In the genomic region with DNA sequence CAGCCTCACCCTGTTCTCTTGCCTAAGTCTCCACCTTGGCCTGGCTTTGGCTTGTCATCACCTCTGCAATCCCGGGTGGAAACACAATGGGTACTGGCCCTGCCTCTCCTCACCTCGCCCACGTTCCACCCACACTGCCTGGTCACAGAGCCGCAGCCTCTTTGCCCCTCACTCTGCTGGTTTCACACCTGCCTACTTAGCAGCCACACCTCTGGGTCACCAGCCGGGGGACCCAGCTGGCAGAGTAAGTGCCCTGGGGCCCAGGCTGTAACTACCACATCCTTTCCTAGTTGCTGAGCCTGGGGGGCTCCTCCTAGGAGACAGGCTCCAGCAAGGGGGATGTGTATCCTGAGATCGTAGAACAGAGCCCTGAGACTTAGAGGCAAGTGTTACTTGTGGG, we compare ENCODE assay signal across 21 mouse cellular contexts. TPM values are rescaled to one million over a fixed set of nuclear protein-coding genes. Genes with fewer than 3 reads are reported as not detected.
DNase-seq lines count a peak whose midpoint lies in the region; ATAC-seq and TF ChIP-seq lines count a peak whose summit lies in the region.
"Had no signal": no experiment of that assay in that cellular context is flagged by ENCODE, and none has a peak within 500 bp of the region (broad histone marks: within the 10 kb centered on the region; RNA-seq: fewer than 3 reads in every experiment).

No protein-coding gene starts in this region.

- DNase-seq in liver, postnatal 0 days, result no peak
- no peak for DNase-seq in liver, embryonic 13.5 days
- DNase-seq in thymus, adult 18-20 months, result peak; percentile 37 to 63
- DNase-seq in ovary, postnatal 36 days (ENCODE audit: low spot score), result no peak
- DNase-seq in MN1 (ENCODE audit: low spot score), result no peak
- DNase-seq: cerebellum, adult 18-20 months; gastrocnemius, postnatal 36 days; kidney, adult 18-20 months; layer of hippocampus, adult 9-11 months; lung, adult 18-20 months; lung, postnatal 4 days had no signal

- ATAC-seq in liver, embryonic 12.5 days, result no peak
- ATAC-seq in liver, postnatal 0 days, result no peak
- no peak for ATAC-seq in liver, embryonic 13.5 days (ENCODE audit: low read depth)
- no peak for ATAC-seq in megakaryocyte-erythroid progenitor cell, adult 5-6 weeks (replicated peaks; ENCODE audit: low FRiP score, low TSS enrichment, poor library complexity, severe bottlenecking)
- ATAC-seq: hindbrain, embryonic 16.5 days; midbrain, embryonic 15.5 days; Patski had no signal

- peaks cover 3% of the 10 kb centered on the region; the same call in 1 of the 2 replicates for H3K27me3 ChIP-seq in liver, embryonic 12.5 days (replicated peaks)
- H3K27me3 ChIP-seq in liver, postnatal 0 days (ENCODE audit: insufficient read depth, low read length), result no peaks in the 10 kb centered on the region
- peaks cover 2% of the 10 kb centered on the region; the same call in 1 of the 2 replicates for H3K27me3 ChIP-seq in liver, embryonic 13.5 days
- H3K27me3 ChIP-seq: midbrain, embryonic 15.5 days; Patski had no signal

- peak overlapping the region; percentile 84 for H3K27ac ChIP-seq in liver, embryonic 12.5 days
- no peak overlapping the region for H3K27ac ChIP-seq in liver, postnatal 0 days (ENCODE audit: low read depth)
- H3K27ac ChIP-seq in liver, embryonic 13.5 days, result peak overlapping the region; percentile 94
- H3K27ac ChIP-seq: forebrain, embryonic 10.5 days; midbrain, embryonic 15.5 days had no signal

- WGBS in liver, embryonic 12.5 days (ENCODE audit: insufficient replicate concordance), result 76% methylated on average over 6 of the region's 6 CpGs
- 83% methylated on average over 6 of the region's 6 CpGs for WGBS in liver, postnatal 0 days (ENCODE audit: insufficient replicate concordance)
- WGBS in liver, embryonic 13.5 days (ENCODE audit: insufficient replicate concordance), result 84% methylated on average over 6 of the region's 6 CpGs

- peaks cover 98% of the 10 kb centered on the region for H3K4me1 ChIP-seq in liver, embryonic 12.5 days
- H3K4me1 ChIP-seq in liver, postnatal 0 days (ENCODE audit: insufficient read depth), result peaks cover 21% of the 10 kb centered on the region
- H3K4me1 ChIP-seq in liver, embryonic 13.5 days (replicated peaks), result peaks cover 100% of the 10 kb centered on the region
- H3K4me1 ChIP-seq: midbrain, embryonic 15.5 days had no signal

- H3K9me3 ChIP-seq in liver, embryonic 12.5 days (replicated peaks), result no peaks in the 10 kb centered on the region
- H3K9me3 ChIP-seq in liver, postnatal 0 days (ENCODE audit: low read length), result no peaks in the 10 kb centered on the region
- no peaks in the 10 kb centered on the region for H3K9me3 ChIP-seq in liver, embryonic 13.5 days (replicated peaks)
- H3K9me3 ChIP-seq: forebrain, embryonic 10.5 days; midbrain, embryonic 15.5 days had no signal

- no peak for TF ChIP-seq EP300 in liver, postnatal 0 days (IDR thresholded peaks at IDR 0.05; ENCODE audit: low read depth)

- H3K36me3 ChIP-seq in liver, embryonic 12.5 days, result peaks cover 98% of the 10 kb centered on the region
- H3K36me3 ChIP-seq in liver, postnatal 0 days (replicated peaks; ENCODE audit: insufficient read depth, low read length), result peaks cover 91% of the 10 kb centered on the region
- peaks cover 100% of the 10 kb centered on the region for H3K36me3 ChIP-seq in liver, embryonic 13.5 days

- no peak overlapping the region for H3K4me3 ChIP-seq in liver, embryonic 12.5 days
- no peak overlapping the region for H3K4me3 ChIP-seq in liver, postnatal 0 days (ENCODE audit: low read depth, low read length)
- H3K4me3 ChIP-seq in liver, embryonic 13.5 days (replicated peaks), result no peak overlapping the region
- H3K4me3 ChIP-seq: forebrain, embryonic 10.5 days; midbrain, embryonic 15.5 days had no signal

- H3K4me2 ChIP-seq in liver, embryonic 12.5 days, result 0 out of 2 replicates have a peak overlapping the region, but pooled peaks have one; percentile 57
- no peak overlapping the region for H3K4me2 ChIP-seq in liver, postnatal 0 days (ENCODE audit: low read depth, low read length)
- 0 out of 2 replicates have a peak overlapping the region, but pooled peaks have one; percentile 9 for H3K4me2 ChIP-seq in liver, embryonic 13.5 days
- H3K4me2 ChIP-seq: midbrain, embryonic 15.5 days had no signal

- no peak overlapping the region for H3K9ac ChIP-seq in liver, embryonic 12.5 days
- H3K9ac ChIP-seq in liver, postnatal 0 days (replicated peaks), result no peak overlapping the region
- H3K9ac ChIP-seq in liver, embryonic 13.5 days, result peak overlapping the region; percentile 55
- H3K9ac ChIP-seq: midbrain, embryonic 15.5 days had no signal

- TF ChIP-seq CTCF in liver, postnatal 0 days (IDR thresholded peaks at IDR 0.05; ENCODE audit: low read depth), result no peak

RNA-seq across cellular contexts. Expression of a gene that starts 3.3 kb away (rescaled TPM):
- 1.4 TPM in 1 of 2 replicates, not detected in the other for polyA plus RNA-seq in liver, embryonic 12.5 days (2016; fragmentation: Nextera tagmentation; extraction: Ambion mirVana)
- polyA plus RNA-seq in liver, postnatal 0 days (2015; fragmentation: Nextera tagmentation; extraction: Ambion mirVana), result not detected in 2 replicates
- 0.61 TPM in 1 of 2 replicates, not detected in the other for polyA plus RNA-seq in liver, embryonic 13.5 days (2015; fragmentation: Nextera tagmentation; extraction: Ambion mirVana)
- total RNA-seq in megakaryocyte-erythroid progenitor cell, adult 5-6 weeks (2014; fragmentation: Nextera tagmentation), result not detected in 2 replicates
- total RNA-seq in megakaryocyte-erythroid progenitor cell, adult 5-6 weeks (2017), result 32.8 TPM in 1 of 2 replicates, not detected in the other
- polyA plus RNA-seq: forebrain, embryonic 10.5 days; neural tube, embryonic 11.5 days had no signal

RNA-seq across cellular contexts. Expression of a gene that starts 5.6 kb away (rescaled TPM):
- polyA plus RNA-seq in liver, embryonic 12.5 days (2016; fragmentation: Nextera tagmentation; extraction: Ambion mirVana), result 1.5 and 2.5 TPM in 2 replicates
- 2.1 and 2.2 TPM in 2 replicates for polyA plus RNA-seq in liver, postnatal 0 days (2015; fragmentation: Nextera tagmentation; extraction: Ambion mirVana)
- 1.5 and 1.8 TPM in 2 replicates for polyA plus RNA-seq in liver, embryonic 13.5 days (2015; fragmentation: Nextera tagmentation; extraction: Ambion mirVana)
- total RNA-seq in megakaryocyte-erythroid progenitor cell, adult 5-6 weeks (2014; fragmentation: Nextera tagmentation), result 2.3 TPM in 1 of 2 replicates, not detected in the other
- not detected in 2 replicates for total RNA-seq in megakaryocyte-erythroid progenitor cell, adult 5-6 weeks (2017)
- polyA plus RNA-seq: neural tube, embryonic 11.5 days had no signal

RNA-seq across cellular contexts. Expression of a gene that starts 8.7 kb away (rescaled TPM):
- polyA plus RNA-seq in liver, embryonic 12.5 days (2016; fragmentation: Nextera tagmentation; extraction: Ambion mirVana), result 289 and 295 TPM in 2 replicates
- polyA plus RNA-seq in liver, postnatal 0 days (2015; fragmentation: Nextera tagmentation; extraction: Ambion mirVana), result 311 and 324 TPM in 2 replicates
- 297 and 306 TPM in 2 replicates for polyA plus RNA-seq in liver, embryonic 13.5 days (2015; fragmentation: Nextera tagmentation; extraction: Ambion mirVana)
- 129 and 174 TPM in 2 replicates for total RNA-seq in megakaryocyte-erythroid progenitor cell, adult 5-6 weeks (2014; fragmentation: Nextera tagmentation)
- total RNA-seq in megakaryocyte-erythroid progenitor cell, adult 5-6 weeks (2017), result 136 and 174 TPM in 2 replicates

RNA-seq across cellular contexts. Expression of a gene that starts 55.5 kb away (rescaled TPM):
- not detected in 2 replicates for polyA plus RNA-seq in liver, embryonic 12.5 days (2016; fragmentation: Nextera tagmentation; extraction: Ambion mirVana)
- polyA plus RNA-seq in liver, postnatal 0 days (2015; fragmentation: Nextera tagmentation; extraction: Ambion mirVana), result not detected in 2 replicates
- not detected in 2 replicates for polyA plus RNA-seq in liver, embryonic 13.5 days (2015; fragmentation: Nextera tagmentation; extraction: Ambion mirVana)
- total RNA-seq in megakaryocyte-erythroid progenitor cell, adult 5-6 weeks (2014; fragmentation: Nextera tagmentation), result 2.0 TPM in 1 of 2 replicates, not detected in the other
- not detected in 2 replicates for total RNA-seq in megakaryocyte-erythroid progenitor cell, adult 5-6 weeks (2017)
- total RNA-seq: adrenal gland, adult 18-20 months; gastrocnemius, postnatal 36 days; heart, postnatal 25 days; left cerebral cortex, postnatal 36 days had no signal
- polyA plus RNA-seq: forebrain, embryonic 10.5 days; hindbrain, embryonic 16.5 days; midbrain, embryonic 15.5 days; neural tube, embryonic 11.5 days had no signal

Comparison
In these comparisons a context has a peak if more than half of its experiments do, and no peak if none do; other contexts are left out.
1. DNase-seq: peak in thymus, adult 18-20 months (2 of 2); none in liver, postnatal 0 days (single experiment), liver, embryonic 13.5 days (single experiment), ovary, postnatal 36 days (single experiment) and MN1 (single experiment).